Mouse (Mus musculus) cerebellum, adult 2 months (tissue): ENCODE measurements around the gene Dck. TPM values are rescaled to one million over a fixed set of nuclear protein-coding genes. Genes with fewer than 3 reads are reported as not detected.

Experiments used
- DNase-seq, 2 experiments: peaks; one replicate each; pipeline ENCODE4 v3.0.0; 2021
- H3K27ac ChIP-seq: fragments of 200-500 bp; 2 replicates; pipeline ENCODE4 v1.5.1; 2012; ENCODE audit warnings: low read length, control low read depth, inconsistent platforms; ENCODE audit not compliant: insufficient read depth
- H3K27me3 ChIP-seq: fragments of 200-500 bp; 2 replicates; pipeline ENCODE4 v1.6.1; 2012; ENCODE audit warnings: inconsistent platforms, mild to moderate bottlenecking, low read length, moderate library complexity; ENCODE audit not compliant: control insufficient read depth, insufficient read depth
- H3K4me1 ChIP-seq: fragments of 200-500 bp; 2 replicates; pipeline ENCODE4 v1.6.1; 2011; ENCODE audit warnings: low read length; ENCODE audit not compliant: control insufficient read depth, insufficient read depth
- H3K4me3 ChIP-seq: fragments of 200-500 bp; replicated peaks from 2 replicates; pipeline ENCODE3; 2011; ENCODE audit warnings: mild to moderate bottlenecking, low read depth, low read length, control low read depth; ENCODE audit not compliant: insufficient read depth
- CTCF ChIP-seq: fragments of 200-500 bp; IDR thresholded peaks from 2 replicates; pipeline ENCODE4 v1.5.1; 2011; ENCODE audit warnings: low read depth, mild to moderate bottlenecking, control low read depth, low read length, moderate library complexity, borderline replicate concordance; ENCODE audit not compliant: insufficient read depth
- POLR2A ChIP-seq: fragments of 200-500 bp; IDR thresholded peaks from 2 replicates; pipeline ENCODE4 v1.6.1; 2011; ENCODE audit warnings: low read length, control low read depth, borderline replicate concordance; ENCODE audit not compliant: insufficient read depth
- WGBS: fragments of 180-500 bp; shearing (Covaris S2); methylation state at CpG from one replicate; pipeline ENCODE4 v1.1.7; 2018; 5-methylcytosine and 5-hydroxymethylcytosine counted together
- polyA plus RNA-seq: library from polyadenylated mRNA; depleted of rRNA; stranded (reverse); fragments of >200 nt; gene quantifications from 2 replicates; pipeline ENCODE4 v1.2.3, GENCODE M21; 2012; rRNA removed

Gene Dck
- 16.6 and 17.3 TPM in 2 replicates for polyA plus RNA-seq

- Histone ChIP-seq H3K4me1 (no peaks in the 10 kb centered on the region; the same call in 1 of the 2 replicates), H3K27ac (no peak within 1 kb of the TSS), H3K4me3 (peak within 1 kb of the TSS; percentile 79), H3K27me3 (no peaks in the 10 kb centered on the region)
- peak; percentile 96 for DNase-seq
- TF ChIP-seq CTCF: no peak
- peak; percentile 36; the same call in 1 of the 2 replicates for TF ChIP-seq POLR2A
- WGBS: under 1% methylated on average over 51 of the region's 51 CpGs
Measured at GRCm38 (mm10) chr5:88764987-88765481, at the start of gene Dck. Dck (plus strand) TSS chr5:88764996.

GRCm38 (mm10) chr5:88716983-88717382 is 47.8 kb upstream of the Dck start:
- 85% methylated on average over 2 of the region's 2 CpGs for WGBS
- H3K27ac ChIP-seq: no peak overlapping the region
- no peak for DNase-seq
- no peak for TF ChIP-seq POLR2A
- TF ChIP-seq CTCF: no peak
- peaks cover 3% of the 10 kb centered on the region; the same call in 1 of the 2 replicates for H3K4me1 ChIP-seq
- no peak overlapping the region for H3K4me3 ChIP-seq
- no peaks in the 10 kb centered on the region for H3K27me3 ChIP-seq

DNA sequence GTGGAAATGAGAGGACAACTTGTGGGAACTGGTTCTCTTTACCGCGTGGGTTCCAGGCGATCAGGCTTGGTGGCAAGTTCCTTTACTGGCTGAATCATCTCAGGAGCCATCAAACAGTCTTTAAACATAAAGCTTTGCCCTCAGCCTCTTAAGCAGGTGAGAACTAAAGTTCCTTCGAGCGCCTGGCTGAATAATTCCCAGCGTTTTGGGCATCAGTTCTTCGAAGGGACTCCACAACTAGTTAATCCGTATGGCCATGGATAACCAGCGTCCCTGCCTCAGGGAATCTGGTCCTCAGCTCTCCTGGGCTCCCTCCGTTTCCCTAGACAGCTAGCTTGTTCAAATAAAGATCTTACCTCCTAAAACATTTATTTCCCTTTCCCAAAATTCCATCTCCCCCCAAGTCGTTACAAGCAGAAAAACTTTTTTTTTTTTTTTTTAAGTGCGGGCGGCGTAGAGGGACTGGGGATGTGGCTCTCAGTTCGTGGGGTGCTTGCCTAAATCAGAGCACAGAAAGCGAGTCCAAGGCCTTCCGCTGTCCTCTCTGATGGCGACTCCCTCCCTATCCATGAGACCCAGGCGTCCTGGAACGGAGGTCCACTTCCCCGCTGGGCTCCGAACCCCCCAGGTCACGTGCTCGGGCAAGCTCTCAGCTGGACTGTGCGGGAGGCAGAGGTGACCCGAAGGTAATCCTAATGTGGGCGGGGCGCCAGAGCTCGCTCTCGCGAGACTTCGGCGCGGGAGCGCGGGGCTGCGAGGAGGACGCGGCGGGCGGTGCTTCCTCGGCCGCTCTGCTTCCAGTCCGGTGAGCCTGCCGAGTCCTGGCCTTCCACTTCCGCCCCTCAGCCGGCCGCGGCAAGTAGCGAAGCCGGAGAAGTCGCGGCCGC is 44.4 kb upstream of the Dck start, which contains the start of gene Mob1b:
TSS of gene Mob1b (plus strand) at position 740 of the 887 bp plus-strand sequence.
- Histone ChIP-seq H3K27ac (peak within 1 kb of the TSS; percentile 70), H3K27me3 (no peaks in the 10 kb centered on the region), H3K4me1 (peaks cover 3% of the 10 kb centered on the region; the same call in 1 of the 2 replicates), H3K4me3 (peak within 1 kb of the TSS; percentile 69)
- DNase-seq: peak; percentile 98 to 99
- TF ChIP-seq POLR2A: peak; percentile 81
- no peak for TF ChIP-seq CTCF
- WGBS: under 1% methylated on average over 54 of the region's 54 CpGs

DNA sequence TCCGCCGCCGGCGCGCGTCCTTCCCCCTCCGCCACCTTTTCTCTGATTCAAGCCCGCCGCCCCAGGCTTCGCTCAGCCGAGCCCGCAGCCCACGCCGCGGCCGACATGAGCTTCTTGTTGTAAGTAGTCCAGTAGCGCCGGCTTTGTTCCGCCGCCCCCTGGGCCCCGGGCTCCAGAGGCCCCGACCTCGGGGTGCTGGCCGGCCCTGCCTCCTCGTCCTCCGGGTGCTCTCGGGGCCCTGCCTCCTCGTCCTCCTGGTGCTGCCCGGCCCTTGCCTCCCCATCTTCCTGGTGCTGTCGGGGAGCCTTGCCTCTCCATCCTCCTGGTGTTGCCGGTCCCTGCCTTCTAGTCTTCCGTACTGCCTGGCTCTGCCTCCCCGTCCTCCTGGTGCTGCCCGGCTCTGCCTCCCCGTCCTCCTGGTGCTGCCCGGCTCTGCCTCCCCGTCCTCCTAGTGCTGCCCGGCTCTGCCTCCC is 43.8 kb upstream of the Dck start:
- Histone ChIP-seq H3K27ac (peak overlapping the region; percentile 9), H3K4me3 (peak overlapping the region; percentile 69), H3K27me3 (no peaks in the 10 kb centered on the region), H3K4me1 (peaks cover 3% of the 10 kb centered on the region; the same call in 1 of the 2 replicates)
- no peak for DNase-seq
- under 1% methylated on average over 37 of the region's 38 CpGs for WGBS
- TF ChIP-seq POLR2A (no peak), CTCF (no peak)

DNA sequence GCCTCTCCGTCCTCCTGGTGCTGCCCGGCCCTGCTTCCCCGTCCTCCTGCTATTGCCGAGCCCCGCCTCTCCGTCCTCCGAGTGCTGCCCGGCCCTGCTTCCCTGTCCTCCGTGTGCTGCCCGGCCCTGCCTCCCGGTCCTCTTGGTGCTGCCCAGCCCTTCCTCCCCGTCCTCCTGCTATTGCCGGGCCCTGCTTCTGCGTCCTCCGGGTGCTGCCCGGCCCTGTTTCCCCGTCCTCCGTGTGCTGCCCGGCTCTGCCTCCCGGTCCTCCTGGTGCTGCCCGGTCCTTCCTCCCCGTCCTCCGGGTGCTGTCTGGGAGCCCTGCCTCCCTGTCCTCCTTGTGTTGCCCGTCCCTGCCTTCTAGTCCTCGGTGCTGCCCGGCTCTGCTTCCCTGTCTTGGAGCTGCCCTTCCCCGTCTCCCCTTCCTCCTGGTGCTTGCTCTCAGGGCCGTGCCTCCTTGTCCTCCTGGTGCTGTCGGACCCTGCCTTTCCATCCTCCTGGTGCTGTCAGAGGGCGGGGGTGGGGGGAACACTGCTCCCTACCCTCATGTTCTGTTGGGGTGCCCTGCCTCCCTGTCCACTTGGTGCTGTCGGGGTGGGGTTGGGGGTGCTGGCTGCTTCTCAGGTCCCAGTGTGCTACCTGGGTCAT is 43.1 kb upstream of the Dck start:
- TF ChIP-seq CTCF (no peak), POLR2A (no peak)
- no peaks in the 10 kb centered on the region for H3K27me3 ChIP-seq
- H3K4me3 ChIP-seq: peak overlapping the region; percentile 69
- under 1% methylated on average over 31 of the region's 31 CpGs for WGBS
- DNase-seq: peak; percentile 33 to 64
- H3K27ac ChIP-seq: peak overlapping the region; percentile 9
- H3K4me1 ChIP-seq: peaks cover 3% of the 10 kb centered on the region; the same call in 1 of the 2 replicates

DNA sequence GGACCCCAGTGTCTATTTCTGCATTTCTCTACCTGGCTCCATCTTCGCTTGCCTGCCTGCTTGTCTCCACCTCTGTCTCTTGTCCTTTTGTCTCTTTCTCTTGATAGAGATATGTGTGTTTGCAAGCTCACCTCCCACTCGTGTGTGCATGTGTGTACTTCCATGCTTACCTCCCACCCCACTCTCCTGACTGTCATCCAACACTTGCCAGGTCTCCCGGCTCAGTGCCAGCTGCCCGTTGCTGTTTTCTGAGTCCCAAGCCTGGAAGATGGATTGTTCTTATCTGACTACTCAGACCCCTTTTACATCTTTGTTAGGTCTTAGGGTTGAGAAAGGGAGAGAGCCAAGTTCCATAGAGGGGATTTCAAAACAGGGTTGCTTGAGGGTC is 42.6 kb upstream of the Dck start:
- H3K27me3 ChIP-seq: no peaks in the 10 kb centered on the region
- DNase-seq: peak; percentile 62 to 67

GRCm38 (mm10) chr5:88724030-88724429 is 40.8 kb upstream of the Dck start:
- H3K27me3 ChIP-seq: no peaks in the 10 kb centered on the region
- 49% methylated on average over 3 of the region's 3 CpGs for WGBS
- DNase-seq: no peak
- H3K27ac ChIP-seq: no peak overlapping the region
- TF ChIP-seq POLR2A: no peak
- no peak for TF ChIP-seq CTCF
- H3K4me3 ChIP-seq: no peak overlapping the region
- peaks cover 3% of the 10 kb centered on the region; the same call in 1 of the 2 replicates for H3K4me1 ChIP-seq

More for the DNA sequence above, 42.6 kb upstream of the Dck start:
- Histone ChIP-seq H3K4me3 (peak overlapping the region; percentile 69), H3K4me1 (peaks cover 3% of the 10 kb centered on the region; the same call in 1 of the 2 replicates), H3K27ac (no peak overlapping the region)
- WGBS: 5% methylated on average over 4 of the region's 4 CpGs
- TF ChIP-seq CTCF (no peak), POLR2A (no peak)
